Mouse (Mus musculus) midbrain, embryonic 10.5 days (tissue): Measurements from ENCODE around the gene Gm826. TPM values are rescaled to one million over a fixed set of nuclear protein-coding genes. Genes with fewer than 3 reads are reported as not detected.

ENCODE experiments used
- DNase-seq: peaks from one replicate; pipeline ENCODE4 v3.0.0-alpha.2; 2017; ENCODE audit warnings: low spot score
- H3K27ac ChIP-seq: fragments of 300-500 bp; sonication (generic); replicated peaks from 2 replicates; pipeline ENCODE4 v1.5.1; 2016; ENCODE audit warnings: mild to moderate bottlenecking
- H3K27me3 ChIP-seq: fragments of 300-500 bp; sonication (generic); 2 replicates; pipeline ENCODE4 v1.6.1; 2016; ENCODE audit warnings: low read depth, mild to moderate bottlenecking; ENCODE audit not compliant: poor library complexity, severe bottlenecking
- H3K36me3 ChIP-seq: fragments of 300-500 bp; sonication (generic); 2 replicates; pipeline ENCODE4 v1.6.1; 2016; ENCODE audit warnings: mild to moderate bottlenecking, moderate library complexity
- H3K4me1 ChIP-seq: fragments of 300-500 bp; sonication (generic); 2 replicates; pipeline ENCODE4 v1.6.1; 2016
- H3K4me3 ChIP-seq: fragments of 300-500 bp; sonication (generic); 2 replicates; pipeline ENCODE4 v1.5.1; 2016; ENCODE audit warnings: mild to moderate bottlenecking, moderate library complexity
- H3K9me3 ChIP-seq: fragments of 300-500 bp; sonication (generic); replicated peaks from 2 replicates; pipeline ENCODE4 v1.6.1; 2016; ENCODE audit warnings: mild to moderate bottlenecking
- WGBS: fragments of 180-500 bp; shearing (Covaris S2); methylation state at CpG from one replicate; pipeline ENCODE4 v1.1.7; 2016; 5-methylcytosine and 5-hydroxymethylcytosine counted together
- polyA plus RNA-seq: library from polyadenylated mRNA; unstranded; fragments of >200 nt; fragmentation: Nextera tagmentation; extraction: Ambion mirVana; gene quantifications from 2 replicates; pipeline ENCODE4 v1.2.1, GENCODE M21; 2016

Gm826 gene
- polyA plus RNA-seq, 1 experiment from 2014 or later: 0.35 TPM

DNA sequence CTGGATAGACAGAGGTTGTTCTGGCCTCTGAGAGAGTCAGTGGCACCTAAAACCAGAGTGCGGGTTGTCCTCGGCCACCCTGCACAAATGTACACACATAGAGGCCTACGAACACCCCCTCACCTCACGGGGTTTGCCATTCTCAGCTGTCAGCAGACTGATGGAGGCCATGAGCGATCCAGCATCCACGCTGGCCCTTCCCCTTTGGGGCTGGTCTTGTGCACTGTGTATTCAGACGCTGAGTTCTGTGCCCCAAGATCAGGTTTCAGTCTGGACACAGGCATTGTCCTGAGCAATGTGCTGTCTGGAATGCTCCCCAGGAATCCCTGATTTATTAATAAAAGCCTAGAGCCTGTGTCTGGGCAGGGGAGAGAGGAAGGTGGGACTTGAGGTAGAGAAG, 14.8 kb upstream of the Gm826 start:
- WGBS: 45% methylated on average over 7 of the region's 7 CpGs
- peaks cover 6% of the 10 kb centered on the region; the same call in 1 of the 2 replicates for H3K27me3 ChIP-seq
- H3K9me3 ChIP-seq: no peaks in the 10 kb centered on the region
- peak overlapping the region; percentile 33; the same call in 1 of the 2 replicates for H3K27ac ChIP-seq
- no peaks in the 10 kb centered on the region for H3K36me3 ChIP-seq
- peaks cover 31% of the 10 kb centered on the region for H3K4me1 ChIP-seq
- DNase-seq: peak; percentile 31
- no peak overlapping the region for H3K4me3 ChIP-seq

GRCm38 (mm10) chr2:160348072-160348604, 14.2 kb upstream of the Gm826 start:
- Histone ChIP-seq H3K27me3 (no peaks in the 10 kb centered on the region; the same call in 1 of the 2 replicates), H3K4me1 (peaks cover 34% of the 10 kb centered on the region), H3K27ac (no peak overlapping the region), H3K4me3 (no peak overlapping the region), H3K36me3 (no peaks in the 10 kb centered on the region), H3K9me3 (no peaks in the 10 kb centered on the region)
- DNase-seq: no peak
- 62% methylated on average over 4 of the region's 4 CpGs for WGBS

GRCm38 (mm10) chr2:160345644-160346043, 11.7 kb upstream of the Gm826 start:
- no peaks in the 10 kb centered on the region for H3K36me3 ChIP-seq
- H3K9me3 ChIP-seq: no peaks in the 10 kb centered on the region
- DNase-seq: no peak
- no peak overlapping the region for H3K4me3 ChIP-seq
- no peaks in the 10 kb centered on the region for H3K27me3 ChIP-seq
- H3K27ac ChIP-seq: no peak overlapping the region
- H3K4me1 ChIP-seq: peaks cover 29% of the 10 kb centered on the region

DNA sequence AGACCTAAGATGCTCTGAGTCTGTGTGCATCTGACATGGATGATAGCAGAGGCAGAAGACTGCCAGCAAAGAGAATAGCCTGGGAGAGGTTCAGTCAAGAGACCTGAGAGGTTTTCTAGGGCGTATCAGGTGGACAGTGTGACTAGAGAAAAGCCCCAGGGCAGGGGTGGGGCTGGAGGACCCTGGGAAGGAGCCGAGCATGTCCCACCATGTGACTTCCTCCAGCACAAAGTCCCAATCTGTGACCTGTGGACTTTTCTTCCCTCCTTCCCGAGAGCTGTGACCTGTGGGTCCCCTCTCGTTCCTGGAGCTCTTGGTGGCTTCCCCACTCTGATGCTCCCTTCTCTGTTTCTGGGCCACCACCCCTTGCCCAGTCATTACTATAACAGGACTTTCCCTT, 6.2 kb upstream of the Gm826 start:
- Histone ChIP-seq H3K27ac (no peak overlapping the region), H3K36me3 (no peaks in the 10 kb centered on the region), H3K9me3 (no peaks in the 10 kb centered on the region), H3K27me3 (no peaks in the 10 kb centered on the region), H3K4me3 (no peak overlapping the region), H3K4me1 (peaks cover 10% of the 10 kb centered on the region)
- DNase-seq: no peak
- 72% methylated on average over 4 of the region's 4 CpGs for WGBS

GRCm38 (mm10) chr2:160339595-160339994, 5.6 kb upstream of the Gm826 start:
- H3K36me3 ChIP-seq: no peaks in the 10 kb centered on the region
- DNase-seq: no peak
- H3K9me3 ChIP-seq: no peaks in the 10 kb centered on the region
- peaks cover 7% of the 10 kb centered on the region for H3K4me1 ChIP-seq
- no peak overlapping the region for H3K4me3 ChIP-seq
- H3K27ac ChIP-seq: no peak overlapping the region
- H3K27me3 ChIP-seq: no peaks in the 10 kb centered on the region
- WGBS: 90% methylated on average over 5 of the region's 5 CpGs

DNA sequence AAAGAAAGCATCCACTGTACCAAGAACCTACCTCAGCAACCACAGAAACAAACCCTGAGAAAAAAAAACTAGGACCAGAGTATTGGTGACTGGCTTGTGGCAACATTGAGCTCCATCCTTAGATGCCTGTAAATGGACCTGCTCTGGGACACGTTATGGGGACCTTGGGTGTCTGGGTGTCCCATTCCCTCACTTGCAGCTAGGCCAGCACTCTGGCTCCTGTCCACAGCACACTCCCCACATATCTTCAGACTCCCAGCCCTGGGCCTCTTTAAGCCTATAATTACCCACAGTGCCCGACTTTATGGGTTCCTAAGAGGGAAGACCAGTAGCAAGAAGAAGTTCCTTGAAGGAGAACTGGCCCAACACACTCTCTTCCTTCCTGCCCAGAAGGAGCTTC, 2.1 kb upstream of the Gm826 start:
- DNase-seq: no peak
- Histone ChIP-seq H3K4me1 (no peaks in the 10 kb centered on the region; the same call in 1 of the 2 replicates), H3K27ac (no peak overlapping the region), H3K36me3 (no peaks in the 10 kb centered on the region), H3K4me3 (no peak overlapping the region), H3K9me3 (no peaks in the 10 kb centered on the region), H3K27me3 (no peaks in the 10 kb centered on the region)
- 72% methylated on average over 2 of the region's 2 CpGs for WGBS

DNA sequence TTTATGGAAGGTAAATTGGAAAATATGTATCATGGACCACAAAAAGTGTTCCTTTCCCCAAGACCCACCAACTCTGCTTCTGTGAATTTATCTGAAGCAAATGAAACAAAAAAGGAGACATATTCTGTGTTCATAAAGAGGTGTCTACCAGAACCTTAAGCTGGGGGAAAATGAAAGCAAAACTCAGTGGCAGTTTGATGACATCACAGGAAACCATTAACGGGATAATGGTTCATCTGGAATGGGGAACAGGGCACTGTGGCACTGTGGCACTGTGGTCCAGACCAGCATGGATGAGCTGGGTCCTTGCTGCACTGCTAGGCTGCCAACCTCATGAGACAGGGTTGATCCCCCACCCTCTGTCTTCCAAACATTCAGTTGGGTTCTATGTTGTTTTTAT, 1.1 kb upstream of the Gm826 start:
- H3K36me3 ChIP-seq: no peaks in the 10 kb centered on the region
- no peaks in the 10 kb centered on the region for H3K27me3 ChIP-seq
- no peaks in the 10 kb centered on the region for H3K9me3 ChIP-seq
- no peak overlapping the region for H3K4me3 ChIP-seq
- 81% methylated on average over 1 of the region's 1 CpGs for WGBS
- H3K27ac ChIP-seq: no peak overlapping the region
- no peaks in the 10 kb centered on the region; the same call in 1 of the 2 replicates for H3K4me1 ChIP-seq
- DNase-seq: no peak

DNA sequence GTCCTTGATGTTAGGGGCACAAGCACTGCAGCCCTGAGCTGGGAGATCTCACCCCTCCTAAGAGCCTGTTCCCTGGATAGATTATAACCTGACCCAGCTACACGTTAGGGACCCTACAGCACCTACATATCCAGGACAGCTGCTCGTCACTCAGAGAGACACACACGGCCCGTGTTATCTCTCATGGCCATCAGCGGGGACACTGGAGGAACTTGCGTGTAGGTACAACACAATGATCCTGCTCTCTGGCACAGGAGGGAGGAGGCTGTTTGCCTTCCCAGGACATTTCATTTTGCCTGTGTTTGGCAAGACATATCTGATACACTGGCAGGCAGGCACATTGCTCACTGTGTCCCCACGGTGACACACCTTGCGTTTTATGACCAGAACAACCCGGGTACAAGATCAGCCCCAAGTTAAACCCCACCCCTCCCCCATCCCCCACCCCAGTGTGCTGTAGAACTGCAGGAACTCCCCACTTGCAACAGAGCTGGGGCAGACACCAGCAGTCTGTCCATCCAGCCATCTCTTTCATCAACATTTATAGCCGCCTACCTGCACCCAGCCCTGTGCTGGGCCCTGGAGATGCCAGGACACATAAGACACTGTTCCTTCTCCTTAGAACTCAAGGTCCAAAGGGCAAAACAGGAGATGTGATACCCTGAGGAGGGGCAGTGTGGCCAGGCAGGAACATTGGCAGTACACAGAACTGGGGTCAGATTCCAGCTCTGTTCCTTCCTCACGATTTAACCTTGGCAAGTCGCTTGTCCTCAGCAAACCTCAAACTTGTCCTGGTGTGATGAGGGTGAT, 1.2 kb downstream of the Gm826 start:
- no peak for DNase-seq
- H3K9me3 ChIP-seq: no peaks in the 10 kb centered on the region
- 90% methylated on average over 12 of the region's 12 CpGs for WGBS
- H3K27me3 ChIP-seq: no peaks in the 10 kb centered on the region
- no peaks in the 10 kb centered on the region for H3K36me3 ChIP-seq
- H3K4me3 ChIP-seq: no peak overlapping the region
- H3K4me1 ChIP-seq: peaks cover 7% of the 10 kb centered on the region
- no peak overlapping the region for H3K27ac ChIP-seq

DNA sequence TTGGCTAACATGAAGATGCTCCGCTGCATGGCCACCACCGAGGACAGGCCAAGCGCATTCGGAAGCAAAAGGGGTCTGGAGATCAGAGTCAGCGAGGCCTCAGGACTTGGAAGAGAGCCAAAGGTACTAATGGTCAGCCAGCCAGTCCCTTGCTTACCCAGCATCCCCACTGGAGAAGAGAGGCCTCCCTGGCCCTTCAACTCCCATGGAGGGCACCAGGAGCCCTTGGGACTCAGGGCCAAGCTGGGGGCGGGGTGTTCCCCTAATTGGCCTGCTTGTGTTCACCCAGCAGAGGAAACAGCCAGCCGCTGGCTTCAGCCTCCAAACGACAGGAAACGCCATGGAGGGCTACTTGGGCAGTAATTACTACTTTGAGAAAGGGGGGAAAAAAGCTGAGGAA, 5.1 kb downstream of the Gm826 start:
- Histone ChIP-seq H3K4me1 (peaks cover 12% of the 10 kb centered on the region), H3K27ac (peak overlapping the region; percentile 55; the same call in 1 of the 2 replicates), H3K27me3 (no peaks in the 10 kb centered on the region), H3K4me3 (no peak overlapping the region), H3K9me3 (no peaks in the 10 kb centered on the region), H3K36me3 (no peaks in the 10 kb centered on the region)
- DNase-seq: no peak
- 74% methylated on average over 9 of the region's 9 CpGs for WGBS

- Histone ChIP-seq H3K9me3 (no peaks in the 10 kb centered on the region), H3K36me3 (no peaks in the 10 kb centered on the region), H3K27me3 (no peaks in the 10 kb centered on the region), H3K4me3 (no peak overlapping the region), H3K4me1 (peaks cover 12% of the 10 kb centered on the region), H3K27ac (no peak overlapping the region)
- 83% methylated on average over 4 of the region's 4 CpGs for WGBS
- no peak for DNase-seq
These were observed 6.2 kb downstream of the Gm826 start for GRCm38 (mm10) chr2:160327716-160328115.

GRCm38 (mm10) chr2:160327167-160327566, 6.8 kb downstream of the Gm826 start:
- Histone ChIP-seq H3K27ac (no peak overlapping the region), H3K4me3 (no peak overlapping the region), H3K36me3 (no peaks in the 10 kb centered on the region), H3K27me3 (no peaks in the 10 kb centered on the region), H3K9me3 (no peaks in the 10 kb centered on the region), H3K4me1 (peaks cover 12% of the 10 kb centered on the region)
- WGBS: 60% methylated on average over 4 of the region's 4 CpGs
- DNase-seq: no peak

DNA sequence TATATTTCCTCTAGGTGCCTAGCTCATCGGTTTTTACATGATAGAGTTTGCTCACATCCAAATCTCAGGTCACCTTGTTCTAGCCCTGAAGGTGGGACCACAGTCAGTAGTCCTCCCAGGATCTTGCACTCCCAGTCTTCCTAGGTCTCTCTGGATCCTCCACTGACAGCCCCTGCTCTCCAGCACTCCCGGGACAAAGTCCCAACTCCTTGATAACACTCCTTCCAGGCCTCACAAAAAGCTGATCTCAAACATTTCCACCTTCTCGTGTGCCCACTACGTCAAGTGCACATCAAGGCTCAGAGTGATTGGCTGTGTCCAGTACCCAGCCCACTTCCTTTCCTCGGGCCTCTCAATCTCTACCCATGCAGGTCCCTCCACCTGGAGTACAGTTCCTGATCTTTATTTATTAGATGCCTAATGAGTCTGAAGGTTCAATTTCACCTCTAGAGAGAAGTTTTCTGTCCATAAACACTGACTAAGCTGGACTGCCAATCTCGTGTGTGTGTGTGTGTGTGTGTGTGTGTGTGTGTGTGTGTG, 8.8 kb downstream of the Gm826 start:
- no peak overlapping the region for H3K27ac ChIP-seq
- H3K4me3 ChIP-seq: no peak overlapping the region
- 88% methylated on average over 6 of the region's 6 CpGs for WGBS
- peaks cover 12% of the 10 kb centered on the region for H3K4me1 ChIP-seq
- H3K9me3 ChIP-seq: no peaks in the 10 kb centered on the region
- H3K27me3 ChIP-seq: no peaks in the 10 kb centered on the region
- no peaks in the 10 kb centered on the region for H3K36me3 ChIP-seq
- DNase-seq: no peak

- WGBS: 69% methylated on average over 4 of the region's 4 CpGs
- no peaks in the 10 kb centered on the region for H3K4me1 ChIP-seq
- H3K27ac ChIP-seq: no peak overlapping the region
- no peaks in the 10 kb centered on the region for H3K27me3 ChIP-seq
- H3K4me3 ChIP-seq: no peak overlapping the region
- no peak for DNase-seq
- H3K9me3 ChIP-seq: no peaks in the 10 kb centered on the region
- no peaks in the 10 kb centered on the region for H3K36me3 ChIP-seq
These were observed 12.1 kb downstream of the Gm826 start for GRCm38 (mm10) chr2:160321829-160322228.
